Mouse (Mus musculus) embryo, embryonic 11 days (tissue): ENCODE data around the gene Wdr90.

Experiments
- DNase-seq: peaks from one replicate; pipeline ENCODE4 v3.0.0-alpha.2; 2015

The Wdr90 gene

DNA sequence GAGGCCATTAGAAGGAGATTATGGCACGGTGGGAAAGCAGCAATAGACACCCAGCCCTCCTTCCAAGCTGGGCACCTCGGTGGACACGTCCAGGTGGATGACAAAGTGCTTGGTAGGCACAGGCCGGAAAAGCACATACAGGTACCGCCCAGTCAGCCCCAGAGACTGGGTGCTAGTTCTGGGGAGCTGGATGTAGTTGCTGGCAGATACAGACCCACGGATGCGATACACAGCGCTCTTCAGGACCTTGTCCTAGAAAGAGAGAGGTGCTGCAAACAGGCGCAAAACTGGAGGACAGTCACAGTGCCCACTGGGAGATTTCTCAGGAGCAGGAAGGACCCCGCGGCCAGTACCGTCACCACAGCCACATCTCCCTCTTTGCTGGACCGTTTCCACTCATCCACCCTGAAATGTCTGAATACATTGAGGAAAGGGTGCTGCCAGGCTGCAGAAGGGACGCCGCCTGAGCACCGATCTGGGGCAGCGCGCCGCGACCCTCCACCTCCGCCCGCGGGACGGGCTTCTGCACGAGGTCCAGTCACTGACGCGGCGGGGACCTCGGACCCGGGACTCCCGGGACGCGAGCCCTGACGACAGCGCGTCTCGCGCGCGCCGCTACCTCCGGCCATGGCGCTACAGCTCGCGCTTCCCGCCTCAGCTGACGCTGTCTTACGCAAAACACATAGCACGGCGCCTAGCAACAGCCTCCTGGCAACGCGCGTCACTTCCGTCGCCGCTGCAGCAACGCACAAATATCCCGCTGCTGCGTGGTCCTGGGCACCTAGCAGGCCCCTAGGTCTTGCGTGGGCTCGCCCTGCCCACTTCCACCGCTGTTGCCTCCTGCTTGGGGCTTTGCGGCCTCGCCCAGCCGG is at the start of gene Wdr90:
Gene Wdr90, minus strand, starts transcription at position 670 of the 872 bp plus-strand sequence.
- DNase-seq, result peak; percentile 97

DNA sequence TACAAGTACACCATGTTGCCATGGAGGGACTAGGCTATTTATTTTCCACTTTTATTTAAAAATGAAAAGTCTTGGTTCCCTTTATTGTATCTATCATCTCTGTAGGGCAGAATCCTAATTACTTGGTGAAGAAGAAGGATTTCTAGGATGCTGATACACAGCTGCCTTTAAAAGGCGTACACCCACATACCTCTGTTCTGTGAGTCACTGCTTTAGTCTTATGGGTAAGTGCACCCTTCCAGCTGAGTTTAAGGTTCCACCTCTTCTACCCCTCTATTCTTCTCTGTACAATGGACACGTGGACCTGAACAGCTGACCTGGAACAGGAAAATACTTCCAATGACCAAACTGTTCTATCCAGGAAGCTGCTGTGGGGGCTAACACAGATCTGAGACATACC is 46.3 kb upstream of the Wdr90 start:
- no peak for DNase-seq

DNA sequence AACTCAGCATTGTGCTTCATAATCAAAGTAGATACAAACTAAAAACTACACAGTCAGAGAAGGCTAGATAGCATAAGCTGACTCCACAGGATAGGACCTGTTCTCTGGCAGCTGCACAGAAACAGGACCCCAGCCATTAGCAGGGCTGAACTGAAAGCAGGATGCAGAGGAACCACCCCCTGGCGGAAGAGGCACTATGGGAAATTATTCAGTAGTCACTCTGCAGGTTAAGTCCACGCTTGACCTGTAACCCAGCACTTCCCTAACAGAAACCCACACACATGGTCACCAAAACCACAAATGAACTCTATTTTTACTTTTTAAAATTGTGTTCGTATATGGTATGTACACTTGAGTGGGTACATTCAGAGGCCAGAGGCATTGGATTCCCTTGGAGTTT is 41.8 kb upstream of the Wdr90 start:
- no peak for DNase-seq

DNA sequence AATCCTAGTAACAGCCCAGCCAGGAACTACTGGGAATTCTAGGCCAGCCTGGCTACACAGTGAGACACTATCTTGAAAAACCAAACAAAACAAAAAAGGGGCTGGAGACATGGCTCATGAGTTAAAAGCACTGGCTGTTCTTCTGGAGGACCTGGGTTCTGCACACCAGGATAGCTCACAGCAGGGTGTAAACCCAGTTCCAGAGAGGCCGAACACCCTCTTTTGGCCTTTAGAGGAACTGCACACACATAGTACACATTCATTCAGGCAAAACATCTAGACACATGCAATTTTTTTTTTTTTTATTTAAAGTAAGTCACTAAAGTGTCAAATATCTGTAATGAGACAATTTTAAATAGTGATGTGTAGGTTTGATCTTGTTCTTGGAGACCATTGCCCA is 38.9 kb upstream of the Wdr90 start:
- no peak for DNase-seq

DNA sequence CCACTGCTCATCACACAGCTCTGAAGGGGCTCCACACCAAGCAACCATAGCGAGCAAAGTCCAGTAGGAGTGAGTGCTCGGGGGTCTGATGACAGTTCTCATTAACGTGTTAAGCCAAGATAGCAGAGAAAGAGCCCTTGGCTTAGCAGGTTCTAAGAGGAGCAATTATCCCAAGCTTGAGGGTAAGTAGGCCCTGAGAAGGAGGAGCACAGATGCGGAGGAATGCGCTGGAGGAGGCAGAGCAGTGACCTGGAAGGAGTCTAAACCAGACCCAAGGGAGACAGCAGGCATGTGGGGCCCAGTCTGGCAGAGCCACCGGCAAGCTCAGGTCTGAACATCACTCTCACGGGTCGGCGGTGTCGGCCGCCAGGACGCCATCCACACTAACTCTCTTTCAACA is 34.6 kb upstream of the Wdr90 start:
- no peak for DNase-seq

DNA sequence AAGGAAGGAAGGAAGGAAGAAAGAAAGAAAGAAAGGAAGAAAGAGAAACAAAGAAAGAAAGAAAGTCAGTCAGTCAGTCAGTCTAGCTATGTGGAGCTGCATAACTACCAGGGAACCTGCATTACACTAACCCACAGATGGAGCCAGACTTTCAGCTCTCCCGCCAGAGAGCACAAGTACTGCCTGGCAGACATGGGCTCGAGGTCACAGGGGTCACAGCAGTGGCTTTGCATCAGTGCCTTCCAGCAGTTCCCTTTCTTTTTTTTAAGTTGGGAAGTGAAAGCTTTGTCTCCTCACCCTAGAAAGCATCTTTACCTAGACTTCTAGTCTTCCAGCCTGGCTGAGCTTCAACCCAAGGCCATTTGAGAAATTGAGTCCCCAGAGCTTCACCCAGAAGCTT is 34.1 kb upstream of the Wdr90 start:
- DNase-seq, result no peak

DNA sequence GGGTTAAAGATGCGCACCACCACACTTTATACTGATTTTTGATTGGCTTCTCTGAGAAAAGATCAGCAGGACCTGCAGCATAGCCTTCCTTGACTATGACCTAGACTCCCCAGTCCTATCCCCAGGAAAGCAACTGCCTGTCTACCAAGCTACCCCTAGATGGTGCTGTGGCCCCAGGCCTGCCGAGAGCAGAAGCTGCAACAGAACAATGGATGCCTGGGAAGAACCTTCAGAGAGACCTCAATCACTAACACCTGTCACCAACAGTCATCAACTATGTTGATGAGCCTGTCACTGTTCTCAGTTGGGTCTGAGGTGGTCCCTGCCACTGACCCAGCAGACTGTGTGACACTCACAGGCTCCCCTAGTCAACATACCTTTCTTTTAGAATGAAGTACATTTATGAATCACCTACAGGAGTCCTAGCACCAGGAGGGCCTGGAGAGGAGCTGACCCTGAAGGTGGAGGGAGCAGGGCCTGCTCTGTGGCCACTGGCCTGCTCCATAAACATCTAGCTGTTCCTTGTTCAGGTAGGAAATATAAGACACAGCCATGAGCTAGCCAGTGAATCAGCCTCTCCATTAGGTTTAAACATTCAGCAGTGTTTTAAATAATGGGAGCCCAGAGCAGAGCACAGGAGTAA is 32.8 kb upstream of the Wdr90 start:
- DNase-seq, result peak; percentile 82

DNA sequence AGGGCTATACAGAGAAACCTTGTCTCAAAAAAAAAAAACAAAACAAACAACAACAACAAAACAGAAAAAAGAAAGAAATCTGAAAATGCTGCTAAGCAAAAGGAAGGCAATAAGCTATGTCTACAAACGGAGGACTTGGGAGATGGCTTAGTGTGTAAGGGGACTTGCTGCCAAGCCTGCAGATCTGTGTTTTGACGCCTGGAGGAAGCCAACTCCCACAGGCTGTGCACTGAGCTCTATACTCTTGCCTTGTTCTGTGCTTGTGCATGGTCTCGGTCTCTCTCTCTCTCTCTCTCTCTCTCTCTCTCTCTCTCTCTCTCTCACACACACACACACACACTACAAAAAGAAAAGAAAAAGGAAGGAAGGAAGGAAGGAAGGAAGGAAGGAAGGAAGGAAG is 27.5 kb upstream of the Wdr90 start:
- no peak for DNase-seq

DNA sequence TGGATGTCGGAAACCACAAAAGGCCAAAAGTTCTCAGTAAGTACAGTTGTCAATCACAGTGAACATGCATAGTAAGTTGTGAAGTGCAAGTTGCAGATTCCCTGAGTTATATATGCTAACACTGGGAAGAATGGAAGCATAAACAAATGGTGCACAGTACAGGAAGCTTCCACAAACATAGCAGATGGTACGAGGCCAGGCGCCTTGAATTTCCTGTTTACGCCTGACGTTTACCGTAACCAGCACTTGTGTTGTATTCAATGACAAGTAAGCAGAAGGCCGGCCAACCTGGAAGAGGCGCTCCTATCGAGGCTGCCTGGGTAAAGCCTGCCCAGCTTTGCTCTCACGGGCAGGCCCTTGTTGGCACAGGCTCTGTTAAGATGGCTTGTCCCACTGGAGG is 26.2 kb upstream of the Wdr90 start:
- DNase-seq, result no peak

DNA sequence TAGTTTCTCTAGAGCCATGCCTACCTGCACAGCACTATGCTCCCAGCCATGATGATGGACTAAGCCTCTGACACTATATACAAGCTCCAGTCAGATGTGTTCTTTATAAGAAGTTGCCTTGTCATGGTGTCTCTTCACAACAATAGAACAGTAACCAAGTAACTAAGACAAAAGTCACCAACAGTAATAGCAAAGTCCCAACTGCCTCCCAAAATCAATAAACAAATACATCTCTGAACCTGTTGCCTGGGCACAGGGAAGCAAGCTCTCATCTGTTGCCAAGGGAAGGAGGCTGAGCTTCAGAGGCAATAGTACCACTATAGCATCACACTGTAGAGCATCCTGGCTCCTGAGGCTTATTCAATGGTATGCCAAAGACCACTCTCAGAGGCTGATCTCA is 25.5 kb upstream of the Wdr90 start:
- DNase-seq, result no peak

DNA sequence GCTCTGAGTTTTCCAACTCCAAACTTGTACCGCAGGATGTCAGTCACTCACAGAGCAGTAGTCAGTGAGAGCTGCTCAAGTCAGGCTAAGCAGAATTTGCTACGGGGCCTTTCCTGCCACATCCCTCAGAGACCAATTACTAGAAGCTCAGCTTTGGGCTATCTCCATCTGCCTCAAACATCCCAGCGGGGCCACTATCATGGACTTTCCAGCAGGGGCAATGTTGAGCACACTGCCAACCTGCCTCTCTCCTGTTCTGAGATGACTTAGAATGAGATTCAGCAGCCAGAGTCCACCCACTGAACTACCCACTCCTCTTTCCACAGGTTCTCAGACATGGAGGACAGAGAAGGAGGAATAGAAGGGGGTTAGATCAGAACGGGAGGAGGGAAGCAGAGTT is 24.3 kb upstream of the Wdr90 start:
- peak; percentile 55 for DNase-seq

DNA sequence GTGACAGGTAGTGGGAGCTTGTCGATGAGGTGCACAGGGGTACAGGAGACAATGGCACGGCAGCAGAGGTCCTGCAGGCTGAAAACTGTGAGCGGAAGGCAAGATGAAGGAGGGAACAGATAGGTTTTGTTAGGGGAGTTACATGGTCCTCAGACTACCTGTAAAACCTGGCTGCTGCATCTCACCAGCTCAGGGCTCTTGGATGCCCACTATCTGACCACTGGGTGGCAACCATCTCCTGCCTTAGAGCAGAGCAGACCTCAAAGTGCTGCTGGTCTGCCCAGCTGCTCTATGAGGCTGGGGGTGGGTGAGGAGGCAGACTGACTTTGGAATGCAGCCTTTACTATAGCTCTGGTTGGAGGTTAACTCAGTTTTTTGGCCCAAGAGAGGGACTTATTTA is 22.5 kb upstream of the Wdr90 start:
- DNase-seq, result no peak

DNA sequence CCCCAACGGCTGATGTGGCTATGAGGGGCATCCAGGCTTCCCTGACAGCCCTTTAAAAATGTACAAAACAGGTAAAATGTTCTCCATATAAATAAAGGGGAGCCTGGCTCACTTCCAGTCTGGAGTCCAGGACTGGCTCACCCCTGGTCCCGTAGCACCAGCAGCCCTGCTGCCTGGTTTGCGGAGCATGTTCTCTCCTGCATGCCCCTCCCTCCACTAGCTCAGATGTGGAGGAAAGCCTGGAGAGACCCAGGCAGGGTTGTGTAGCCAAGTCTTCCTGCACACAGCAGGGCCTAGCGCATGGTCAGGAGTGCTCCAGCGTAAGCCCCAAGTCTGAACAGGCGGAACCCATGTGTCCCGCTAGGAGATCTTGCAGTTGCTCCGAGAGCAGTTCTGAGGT is 22.0 kb upstream of the Wdr90 start:
- no peak for DNase-seq

DNA sequence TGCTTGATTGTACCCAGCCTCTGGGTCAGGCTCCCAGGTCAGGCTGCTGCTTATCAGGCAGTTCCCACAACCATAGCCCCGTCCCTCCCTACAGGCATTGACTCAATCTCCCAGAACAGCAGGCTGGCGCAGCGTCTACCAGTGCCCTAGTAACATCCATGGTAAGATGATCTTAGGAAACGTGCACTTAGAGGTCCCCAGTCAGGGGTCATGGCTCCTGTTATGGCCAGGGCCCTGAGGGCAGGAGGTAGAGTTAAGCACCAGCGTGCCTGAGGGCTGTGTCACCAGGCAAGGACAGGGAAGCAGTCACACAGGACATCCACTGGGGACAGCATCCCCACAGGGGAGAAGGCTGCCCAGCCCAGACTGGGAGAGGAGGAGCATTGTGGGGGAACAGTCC is 21.0 kb upstream of the Wdr90 start:
- DNase-seq, result no peak

DNA sequence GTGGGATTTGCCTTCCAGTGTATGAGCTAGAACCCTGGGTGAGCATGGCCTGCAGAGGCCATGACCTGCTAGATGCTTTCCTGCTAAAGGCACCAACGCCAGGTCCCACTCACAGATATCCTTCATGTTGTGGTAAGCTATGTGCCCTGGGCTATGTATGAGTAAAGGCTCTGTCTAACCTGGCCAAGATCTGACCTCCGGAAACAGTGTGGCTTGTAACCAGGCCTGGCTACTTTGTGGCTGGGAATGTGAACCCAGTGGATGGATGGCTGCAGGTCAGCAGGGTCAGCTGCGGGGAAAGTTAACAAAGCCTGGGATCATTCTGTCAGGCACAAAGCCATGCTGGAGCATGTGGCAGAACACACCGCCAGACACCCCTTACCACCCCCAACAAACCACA is 20.4 kb upstream of the Wdr90 start:
- peak; percentile 62 for DNase-seq

DNA sequence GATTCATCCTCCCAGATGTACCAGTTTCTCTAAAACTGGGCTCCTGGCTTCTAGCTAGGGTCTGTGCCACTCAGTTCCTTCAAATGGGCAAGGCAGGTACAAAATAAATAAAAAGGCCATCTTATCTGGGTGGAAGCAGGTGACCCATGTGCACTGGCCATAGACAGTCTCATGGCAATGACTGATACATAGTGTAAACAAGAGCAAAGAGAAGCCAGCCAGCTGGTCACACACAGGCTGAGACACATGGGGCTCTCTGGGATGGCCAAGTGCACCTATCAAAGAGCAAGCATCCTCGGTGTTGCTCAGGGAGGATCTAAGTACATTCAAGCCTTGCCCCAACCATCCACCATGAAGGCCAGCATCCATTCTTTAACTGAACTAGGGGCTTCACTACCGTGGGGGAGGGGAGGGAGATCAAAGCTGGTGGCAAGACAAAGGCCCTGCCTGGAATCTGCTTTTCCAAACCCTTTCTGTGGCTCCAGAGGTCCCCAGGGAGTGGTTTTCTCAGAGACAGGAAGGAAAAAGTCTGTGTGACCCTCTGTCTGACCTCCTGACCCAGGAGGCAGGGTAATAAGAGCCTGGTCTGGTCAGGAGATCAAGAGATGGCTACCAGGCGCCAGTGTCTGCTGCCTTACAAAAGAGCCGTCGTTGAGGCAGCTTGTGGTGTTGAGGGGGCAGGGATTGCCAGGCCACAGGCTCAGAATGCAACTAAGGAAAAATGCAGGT is 19.8 kb upstream of the Wdr90 start:
- peak; percentile 86 for DNase-seq

DNA sequence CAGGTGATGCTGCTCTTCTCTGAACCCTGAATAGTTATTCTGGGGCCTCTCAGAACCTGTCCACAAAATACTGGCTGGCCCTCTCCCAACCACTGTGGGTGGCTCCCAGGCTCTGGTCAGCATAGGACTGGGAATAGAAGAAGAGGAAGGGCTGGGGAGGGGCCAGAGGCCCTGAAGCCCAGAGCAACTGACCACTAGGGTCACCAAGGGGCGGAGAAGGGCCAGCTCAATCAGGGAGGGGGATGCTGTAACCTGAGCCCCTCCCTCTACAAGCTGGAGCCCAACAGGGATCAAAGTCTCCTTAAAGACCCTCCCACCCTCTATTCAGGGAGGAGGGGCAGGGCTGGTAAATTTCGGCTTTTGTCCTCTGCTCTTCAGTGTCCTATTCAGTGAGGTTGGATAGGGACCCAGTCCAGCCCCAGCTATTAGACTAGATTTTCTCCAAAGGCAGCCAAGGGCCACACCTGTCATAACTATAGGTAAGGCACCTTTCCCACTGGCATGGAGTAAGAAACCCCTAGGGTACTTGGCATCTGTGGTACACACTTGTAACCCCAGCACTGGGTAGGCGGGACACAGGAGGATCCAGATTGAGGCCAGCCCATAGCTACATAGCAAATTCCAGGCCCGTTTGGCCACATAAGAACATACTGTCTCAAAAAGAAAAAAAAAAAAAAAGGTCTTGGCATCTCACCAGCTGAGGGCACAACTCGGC is 19.1 kb upstream of the Wdr90 start, which contains the start of gene Wfikkn1:
Gene Wfikkn1, minus strand, starts transcription at position 663 of the 715 bp plus-strand sequence.
- peak; percentile 65 for DNase-seq

DNA sequence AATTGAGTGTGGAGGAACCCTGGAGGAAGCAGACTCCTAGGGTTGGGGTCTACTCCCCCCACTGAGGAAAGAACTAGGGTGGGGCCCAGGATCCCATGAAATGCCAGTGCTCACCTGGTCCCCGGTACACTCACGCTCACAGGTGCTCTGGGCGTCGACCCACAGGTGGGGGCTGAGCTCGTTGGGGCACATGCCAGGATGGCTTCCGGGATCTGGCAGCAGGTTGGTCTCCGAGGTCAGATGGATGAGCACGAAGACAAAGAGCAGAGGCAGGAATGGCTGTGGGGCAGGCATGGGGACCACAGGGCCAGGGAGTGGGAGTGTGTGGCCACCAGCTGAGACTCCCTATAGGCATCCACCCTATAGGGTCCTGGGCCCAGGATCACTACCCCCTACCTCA is 18.4 kb upstream of the Wdr90 start:
- no peak for DNase-seq

DNA sequence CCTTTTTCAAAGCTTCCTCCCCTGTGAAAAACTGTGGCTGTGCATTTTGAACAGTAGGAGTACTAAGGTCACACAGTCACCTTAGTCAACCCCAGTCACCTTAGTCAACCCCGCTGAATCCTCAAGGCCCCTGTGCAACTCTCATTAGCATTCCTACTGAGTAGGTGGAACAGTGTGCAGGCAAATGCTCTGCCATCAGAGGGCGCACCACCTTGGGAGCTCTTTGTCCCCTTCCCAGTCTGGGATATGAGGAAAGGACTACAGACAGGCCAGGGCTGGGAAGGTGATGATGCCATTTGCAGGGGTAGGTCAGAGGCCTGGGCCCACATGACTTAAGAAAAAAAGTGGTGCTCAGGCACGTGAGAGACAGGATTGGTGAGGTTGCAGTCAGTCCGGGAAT is 18.0 kb upstream of the Wdr90 start:
- peak; percentile 58 for DNase-seq

DNA sequence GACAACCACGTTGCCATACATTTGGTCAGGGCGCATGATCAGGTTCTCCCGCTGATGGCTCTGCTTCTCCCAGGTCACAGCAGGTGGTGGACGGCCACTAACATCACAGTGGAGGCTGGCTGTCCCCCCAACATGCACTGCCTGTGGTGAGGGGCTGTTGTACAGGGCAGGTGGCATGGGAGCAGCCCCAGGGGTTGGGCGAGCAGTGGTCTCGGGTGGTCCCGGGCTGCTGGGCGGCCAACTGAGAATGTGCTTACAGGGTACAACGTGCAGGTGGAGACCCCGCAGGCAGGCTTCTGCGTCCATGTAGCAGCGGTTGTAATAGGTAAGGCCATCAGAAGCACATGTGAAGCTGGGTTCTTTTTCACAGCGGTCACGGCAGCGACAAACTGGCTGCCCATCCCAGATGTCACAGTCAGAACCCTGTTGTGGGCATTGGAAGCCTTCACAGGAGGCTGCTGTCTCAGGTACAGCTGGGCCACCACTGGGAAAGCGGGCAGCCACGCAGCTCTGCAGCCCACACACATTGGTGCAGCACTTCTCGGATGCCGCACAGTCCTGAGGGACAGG is 17.4 kb upstream of the Wdr90 start:
- no peak for DNase-seq

DNA sequence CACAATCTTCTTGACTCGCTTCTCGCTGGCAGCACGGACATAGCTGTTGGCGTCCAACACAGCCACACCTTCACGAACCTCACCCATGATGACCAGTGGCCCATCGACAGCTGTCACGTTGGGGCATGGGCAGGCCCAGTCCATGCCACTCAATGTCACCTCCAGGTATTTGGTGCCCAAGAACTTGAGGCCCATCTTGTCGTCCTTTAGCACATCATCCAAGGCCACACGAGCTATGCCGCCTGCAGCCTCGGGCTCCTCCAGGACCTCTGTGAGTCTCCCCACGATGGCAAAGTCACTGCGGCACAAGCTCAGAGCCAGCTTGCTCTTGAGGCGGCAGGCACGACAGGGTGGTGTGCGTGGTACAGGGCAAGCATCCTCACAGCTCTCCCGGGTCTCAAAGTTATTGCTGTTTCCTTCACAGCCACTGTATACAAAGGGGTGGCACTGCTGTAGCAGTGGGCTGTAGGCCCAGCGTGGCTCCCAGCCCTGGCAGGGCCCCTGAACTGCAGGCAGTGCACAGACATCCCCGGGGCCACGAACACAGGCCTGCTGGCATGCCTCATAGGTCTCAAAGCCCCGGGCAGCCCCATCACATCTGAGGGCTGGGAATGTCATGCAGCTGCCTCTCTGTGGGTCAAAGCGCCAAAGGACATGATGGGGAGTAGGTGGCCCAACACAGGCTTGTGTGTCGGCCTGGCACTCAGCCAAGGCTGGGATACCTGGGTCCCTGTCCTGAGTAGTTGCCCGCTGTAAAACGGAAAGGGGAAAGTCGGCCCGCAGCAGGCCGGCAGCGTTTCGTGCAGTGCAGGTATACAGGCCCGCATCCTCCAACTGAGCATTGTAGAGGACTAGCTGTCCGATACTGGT is 16.7 kb upstream of the Wdr90 start:
- no peak for DNase-seq

DNA sequence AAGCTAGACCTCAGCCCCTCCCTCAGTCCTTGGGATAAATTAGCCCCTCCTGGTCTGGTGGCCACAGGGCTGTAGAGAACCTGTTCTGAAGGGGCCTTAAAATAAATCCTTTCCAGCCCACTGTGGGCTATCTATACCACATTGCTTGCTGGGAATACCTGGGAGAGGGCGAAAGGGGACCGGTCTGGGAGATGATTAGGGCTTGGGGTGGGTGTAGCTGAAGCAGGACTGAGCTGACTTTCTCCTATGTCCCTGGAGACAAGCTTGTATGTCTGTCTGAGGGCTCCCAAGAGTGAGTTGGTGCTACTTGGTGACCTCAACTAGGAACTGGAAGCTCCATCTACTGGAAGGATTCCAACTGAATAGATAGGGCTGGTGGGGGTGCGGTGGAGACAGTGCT is 15.7 kb upstream of the Wdr90 start:
- DNase-seq, result no peak
